Mouse (Mus musculus): ENCODE measurements at regions not wholly inside any gene's neighbourhood (a gene's known extent, or its start where the extent isn't known, plus 50 kb on each side); places are given as distances from the start of the nearest gene placed in this dataset.

DNA sequence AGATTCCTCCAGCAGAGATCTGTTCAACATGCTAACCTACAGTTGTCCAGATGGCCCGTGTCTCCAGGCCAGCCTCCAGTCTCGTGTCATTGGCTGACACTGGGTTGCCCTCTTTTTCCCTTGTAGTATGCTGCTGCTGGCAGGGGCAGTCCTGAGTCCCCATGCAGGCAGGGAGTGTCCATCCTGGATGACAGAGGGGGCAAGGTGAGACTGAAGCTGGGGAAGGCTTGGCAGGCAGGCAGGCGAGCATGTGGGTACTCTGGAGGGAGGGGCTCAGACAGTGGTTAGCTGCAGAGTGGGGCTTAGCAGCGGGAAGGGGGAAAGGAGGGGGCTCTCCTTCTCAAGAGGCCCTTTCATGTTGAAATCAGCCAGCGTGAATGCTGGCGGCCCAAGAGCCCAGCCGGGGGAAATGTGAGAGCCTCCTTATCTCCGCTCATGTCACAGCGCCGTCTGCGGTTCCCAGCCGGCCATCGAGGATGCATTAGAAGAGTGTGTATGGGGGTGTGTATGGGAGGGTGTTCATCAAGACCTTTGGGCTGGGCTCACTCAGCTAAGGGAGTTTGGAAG is 112.9 kb downstream of the Pja1 start:
- no peak for ATAC-seq (replicated peaks; ENCODE audit: insufficient number of reproducible peaks, low FRiP score, low TSS enrichment, poor library complexity, severe bottlenecking)

DNA sequence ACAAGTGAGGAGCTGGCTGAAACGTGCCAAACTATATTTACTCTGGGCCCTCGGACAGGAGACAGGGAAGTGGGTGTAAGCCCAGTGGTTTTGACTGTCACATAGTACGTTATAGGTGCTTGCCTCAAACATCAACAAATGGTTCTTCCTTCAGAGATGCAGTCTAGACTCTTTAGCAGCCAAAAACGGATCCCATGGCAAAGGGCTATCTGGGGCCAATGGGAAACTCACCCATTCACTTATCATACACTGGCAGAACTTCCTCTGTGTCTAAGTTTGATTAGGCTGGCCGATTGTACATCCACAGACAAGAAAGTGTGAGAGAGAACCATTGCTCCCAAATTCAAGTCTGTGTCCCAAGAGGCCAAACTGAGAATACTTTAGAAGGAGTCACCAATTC is 115.9 kb downstream of the Pja1 start:
- no peak for ATAC-seq (replicated peaks; ENCODE audit: insufficient number of reproducible peaks, low FRiP score, low TSS enrichment, poor library complexity, severe bottlenecking)

DNA sequence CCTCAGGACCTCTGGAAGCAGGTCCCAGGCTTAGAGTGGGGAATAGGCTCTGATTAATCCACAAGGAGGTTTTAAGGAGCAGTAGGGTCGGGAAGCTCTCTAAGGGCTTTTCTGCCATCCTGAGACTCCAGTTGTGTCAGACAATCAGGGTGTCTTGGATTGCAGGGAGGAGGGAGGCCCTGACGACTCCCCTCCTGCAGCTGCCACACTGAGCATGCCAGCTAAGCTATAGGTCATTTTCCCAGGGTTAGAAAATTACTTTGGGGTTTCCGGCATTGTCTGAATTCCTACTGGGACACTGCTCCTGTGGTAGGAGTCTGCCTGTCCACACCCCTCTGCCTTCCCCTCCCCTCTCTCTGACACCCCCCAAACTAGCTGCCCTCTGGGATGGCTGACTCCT is 120.8 kb downstream of the Pja1 start:
- ATAC-seq (replicated peaks; ENCODE audit: insufficient number of reproducible peaks, low FRiP score, low TSS enrichment, poor library complexity, severe bottlenecking) = no peak

DNA sequence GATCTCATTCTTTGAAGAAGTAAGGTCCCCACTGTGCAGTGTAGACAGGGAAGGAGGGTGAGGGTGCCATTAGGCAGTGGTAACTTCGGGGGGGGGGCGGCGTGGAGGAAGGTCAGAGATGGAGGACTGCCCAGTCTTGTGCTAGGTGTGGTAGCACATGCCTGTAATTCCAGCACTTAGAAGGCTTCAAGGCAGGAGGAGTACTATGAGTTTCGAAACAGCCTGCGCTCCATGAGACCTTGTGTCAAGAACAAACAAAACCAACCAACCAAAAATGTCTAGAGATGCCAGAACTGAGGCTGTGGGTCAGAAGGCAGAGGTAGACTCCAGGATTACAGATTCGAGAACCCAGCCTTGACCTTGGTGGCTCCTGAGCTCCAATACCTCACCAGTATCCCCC is 130.8 kb downstream of the Pja1 start:
- no peak for ATAC-seq (replicated peaks; ENCODE audit: insufficient number of reproducible peaks, low FRiP score, low TSS enrichment, poor library complexity, severe bottlenecking)

DNA sequence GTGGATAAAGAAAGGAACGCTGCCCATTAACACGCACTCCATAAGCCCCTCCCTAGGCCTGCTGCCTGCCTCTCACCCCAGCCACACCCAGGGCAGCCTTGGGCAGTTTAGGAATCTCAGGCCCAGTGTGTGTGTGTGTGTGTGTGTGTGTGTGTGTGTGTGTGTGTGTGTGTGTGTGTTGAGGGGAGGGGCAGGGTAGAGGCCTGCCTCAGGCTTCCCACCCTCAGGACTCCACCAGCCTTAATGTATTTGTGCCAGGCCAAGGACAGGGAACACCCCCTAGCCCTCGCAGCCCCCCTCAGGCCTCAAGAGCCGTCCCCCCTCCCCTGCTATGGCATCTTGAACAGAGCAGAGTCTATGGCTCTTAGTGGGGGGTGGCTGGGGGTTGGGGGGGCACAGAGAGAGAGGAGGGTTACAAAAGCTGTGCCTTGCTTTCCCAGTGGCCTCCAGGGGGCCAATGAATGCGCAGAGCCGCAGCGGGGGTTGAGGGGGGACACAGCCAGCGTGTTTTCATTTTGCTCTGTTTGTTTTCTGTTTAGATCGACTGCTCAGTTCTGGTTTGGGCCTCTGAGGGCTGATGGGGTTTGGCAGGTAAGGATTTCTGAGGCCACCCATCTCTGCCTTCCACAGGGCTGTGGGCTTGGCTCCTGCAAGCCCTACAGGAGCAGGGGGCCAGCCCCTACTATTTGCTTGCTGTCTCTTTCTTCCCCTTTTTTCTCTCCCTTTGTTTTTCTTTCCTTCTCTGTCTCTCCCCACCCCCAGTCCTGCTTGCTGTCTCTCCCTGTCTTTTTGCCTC is 131.8 kb downstream of the Pja1 start:
- no peak for ATAC-seq (replicated peaks; ENCODE audit: insufficient number of reproducible peaks, low FRiP score, low TSS enrichment, poor library complexity, severe bottlenecking)

DNA sequence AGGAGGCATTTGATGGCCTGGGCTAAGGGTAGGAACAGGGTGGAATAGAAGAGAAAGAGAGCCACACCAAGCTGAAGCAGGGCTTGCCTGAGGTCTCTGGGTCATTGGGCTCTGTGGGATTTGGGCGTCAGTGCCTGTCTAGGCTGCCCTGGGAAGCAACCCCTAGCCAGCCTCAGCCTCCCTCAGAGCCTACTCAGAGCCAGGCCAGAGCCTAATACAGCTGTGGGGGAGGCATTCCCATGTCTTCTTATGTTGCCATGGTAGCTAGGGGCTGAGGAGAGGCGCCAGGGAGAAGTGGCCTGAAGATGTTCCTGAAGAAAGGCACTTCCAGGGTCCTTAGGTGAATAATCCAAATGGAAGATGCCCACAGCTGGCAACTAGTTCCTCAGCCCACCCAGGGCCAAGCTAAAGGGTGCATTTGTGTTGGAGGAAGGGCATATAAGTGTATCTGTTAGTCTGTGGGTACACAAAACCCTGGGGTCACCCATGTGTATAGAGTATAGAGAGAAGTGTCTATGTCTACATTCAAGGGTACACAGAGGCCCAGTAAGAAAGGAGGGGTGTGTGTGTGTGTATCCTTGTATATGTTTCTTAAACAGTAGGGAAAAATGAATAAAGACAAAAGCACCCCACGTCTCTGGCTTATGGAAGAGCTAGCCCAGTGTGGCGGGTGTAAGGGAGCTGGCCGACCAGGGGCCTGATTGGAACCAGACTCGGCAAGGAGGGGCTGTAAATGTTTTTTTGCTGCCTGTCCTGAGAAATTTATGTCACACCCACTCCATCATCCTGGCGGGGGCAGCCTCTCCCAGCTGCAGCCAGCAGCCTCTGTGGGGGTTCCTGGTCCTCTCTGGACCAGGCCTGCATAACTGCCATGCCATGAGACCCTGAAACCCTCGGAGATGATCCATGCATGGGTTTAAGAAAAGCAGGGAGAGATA is 134.2 kb downstream of the Pja1 start:
- ATAC-seq (replicated peaks; ENCODE audit: insufficient number of reproducible peaks, low FRiP score, low TSS enrichment, poor library complexity, severe bottlenecking) = no peak

DNA sequence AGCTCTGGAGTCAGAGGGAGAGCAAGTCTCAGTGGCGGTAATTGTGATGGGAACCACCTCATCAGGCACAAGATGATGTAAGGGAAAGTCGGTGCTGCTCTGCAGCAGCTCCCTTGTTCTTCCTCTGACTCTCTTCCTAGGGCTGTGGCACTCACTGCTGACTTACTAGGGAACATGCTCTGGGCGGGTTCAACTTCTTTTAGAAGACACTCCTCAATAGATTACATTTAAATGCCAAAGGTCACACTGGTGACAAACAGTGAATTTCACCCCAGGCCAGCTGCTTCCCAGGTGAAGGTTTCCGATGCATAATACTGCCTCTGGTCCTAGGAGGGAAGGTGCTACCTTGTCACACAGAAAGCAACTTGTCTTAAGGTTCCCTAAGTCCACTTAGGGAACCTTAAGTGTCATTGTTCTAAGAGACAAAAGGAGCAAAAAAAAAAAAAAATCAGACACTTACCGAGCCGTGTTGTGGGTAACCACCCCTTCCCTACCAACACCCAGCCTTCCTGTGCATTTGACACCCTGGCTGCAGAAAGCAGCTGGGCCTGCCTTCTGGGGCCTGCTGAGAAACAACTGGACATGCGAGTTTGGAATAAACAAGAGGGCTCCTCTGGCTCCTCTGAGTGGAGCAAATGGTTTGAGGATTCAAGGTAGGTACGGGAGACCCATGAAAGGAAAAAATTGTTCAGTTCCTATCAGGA is 135.0 kb downstream of the Pja1 start:
- ATAC-seq (replicated peaks; ENCODE audit: insufficient number of reproducible peaks, low FRiP score, low TSS enrichment, poor library complexity, severe bottlenecking) = no peak

DNA sequence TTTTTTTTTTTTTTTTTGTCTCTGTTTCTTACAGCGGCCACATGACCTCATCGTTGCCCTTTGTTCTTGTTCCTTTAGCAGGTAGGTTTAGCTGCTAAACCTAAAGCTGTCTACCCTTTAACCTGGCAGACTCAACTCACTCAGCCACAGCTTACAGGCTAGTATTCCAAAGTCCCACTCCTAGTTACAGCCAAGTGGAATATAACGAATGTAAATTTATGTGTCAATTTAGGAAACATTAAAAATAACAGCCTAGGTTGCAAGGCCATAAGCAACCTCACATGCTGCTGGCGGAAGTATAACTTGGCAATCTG is 138.7 kb downstream of the Pja1 start:
- ATAC-seq (replicated peaks; ENCODE audit: insufficient number of reproducible peaks, low FRiP score, low TSS enrichment, poor library complexity, severe bottlenecking) = no peak

DNA sequence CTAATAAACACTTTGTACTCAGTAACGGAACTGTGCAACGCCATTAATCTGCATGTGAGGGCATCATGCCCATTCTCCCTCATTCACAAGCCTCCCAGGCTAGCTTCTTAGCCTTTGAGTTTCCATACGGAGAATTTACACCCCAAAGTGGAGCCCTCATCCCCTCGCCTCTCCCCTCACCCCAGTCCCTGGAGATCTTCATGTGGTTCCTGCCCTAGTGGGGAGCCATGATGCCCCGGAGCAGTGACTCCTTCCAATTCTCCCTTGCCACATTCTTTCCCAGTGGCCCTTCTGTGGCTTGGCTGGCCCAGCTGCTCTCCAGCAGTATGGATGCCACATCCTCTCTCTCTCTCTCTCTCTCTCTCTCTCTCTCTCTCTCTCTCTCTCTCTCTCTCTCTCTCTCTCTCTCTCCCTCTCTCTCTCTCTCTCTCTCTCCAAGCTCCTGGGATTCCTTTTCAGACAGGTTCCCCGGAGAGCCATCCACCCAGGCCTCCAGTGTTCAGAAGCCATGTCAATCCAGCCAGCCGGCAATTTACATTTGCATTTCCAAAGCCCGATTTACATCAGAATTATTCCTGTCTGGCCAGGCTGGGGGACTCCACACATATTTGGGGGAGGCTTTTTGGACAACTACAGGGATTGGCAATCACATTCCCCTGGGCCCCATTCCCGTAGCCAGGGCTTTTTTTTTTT is 139.2 kb downstream of the Pja1 start:
- no peak for ATAC-seq (replicated peaks; ENCODE audit: insufficient number of reproducible peaks, low FRiP score, low TSS enrichment, poor library complexity, severe bottlenecking)

DNA sequence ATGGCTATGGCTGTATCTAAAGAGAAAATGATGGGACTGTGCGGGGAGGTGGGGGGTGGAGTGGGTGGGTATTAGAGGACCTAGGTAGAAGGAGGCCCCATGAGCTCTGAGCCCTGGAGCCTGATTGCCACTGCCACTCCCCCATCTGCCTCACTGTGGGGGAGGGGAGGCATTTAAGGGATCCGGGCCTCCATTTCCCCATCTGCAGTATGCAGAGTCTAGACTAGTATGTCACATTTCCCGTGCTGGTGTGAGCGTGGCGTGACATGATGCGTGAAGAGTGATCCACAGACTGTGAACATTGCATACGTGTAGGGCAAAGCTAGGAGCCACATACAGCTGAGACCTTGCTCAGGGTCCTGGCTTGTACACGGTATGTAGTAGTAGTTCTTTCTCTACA is 140.7 kb downstream of the Pja1 start:
- no peak for ATAC-seq (replicated peaks; ENCODE audit: insufficient number of reproducible peaks, low FRiP score, low TSS enrichment, poor library complexity, severe bottlenecking)

DNA sequence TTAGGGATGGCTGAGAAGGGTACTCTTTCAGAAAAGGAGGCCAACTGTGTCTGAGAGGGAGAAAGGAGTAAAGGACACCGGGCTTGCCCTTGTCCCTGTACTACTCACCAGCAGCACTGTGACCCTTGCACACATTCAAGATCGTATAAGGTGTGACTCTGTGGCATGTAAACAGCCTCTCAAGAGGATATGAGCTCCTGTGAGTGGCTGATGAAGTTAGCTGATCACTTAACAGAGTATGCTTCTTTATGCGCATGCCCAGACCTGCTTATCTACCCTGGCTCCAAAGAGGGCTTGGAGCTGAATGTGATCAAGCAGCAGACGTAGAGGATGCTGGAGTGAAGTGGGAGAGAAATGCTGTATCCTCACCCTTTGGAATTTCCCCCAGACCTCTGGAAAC is 142.5 kb downstream of the Pja1 start:
- no peak for ATAC-seq (replicated peaks; ENCODE audit: insufficient number of reproducible peaks, low FRiP score, low TSS enrichment, poor library complexity, severe bottlenecking)

DNA sequence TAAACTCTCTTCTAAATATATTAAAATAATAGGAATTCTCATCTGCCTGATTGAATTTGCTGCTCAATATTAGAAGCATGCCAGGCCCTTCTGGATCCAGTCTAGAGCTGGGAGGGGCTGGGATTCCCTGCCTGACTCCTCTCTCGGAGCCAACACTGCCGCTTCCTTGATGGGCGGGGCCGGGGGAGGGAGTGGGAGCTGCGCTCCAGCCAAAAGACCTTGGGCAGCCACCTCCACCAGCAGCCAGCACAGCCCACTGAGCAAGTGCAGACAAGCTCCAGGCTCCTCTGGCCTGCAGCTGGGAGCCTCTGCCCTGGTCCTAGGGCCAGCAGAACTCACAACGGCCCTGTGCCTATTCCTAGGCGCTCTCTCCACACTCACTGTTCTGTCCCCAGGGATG is 144.9 kb downstream of the Pja1 start:
- ATAC-seq (replicated peaks; ENCODE audit: insufficient number of reproducible peaks, low FRiP score, low TSS enrichment, poor library complexity, severe bottlenecking) = no peak

DNA sequence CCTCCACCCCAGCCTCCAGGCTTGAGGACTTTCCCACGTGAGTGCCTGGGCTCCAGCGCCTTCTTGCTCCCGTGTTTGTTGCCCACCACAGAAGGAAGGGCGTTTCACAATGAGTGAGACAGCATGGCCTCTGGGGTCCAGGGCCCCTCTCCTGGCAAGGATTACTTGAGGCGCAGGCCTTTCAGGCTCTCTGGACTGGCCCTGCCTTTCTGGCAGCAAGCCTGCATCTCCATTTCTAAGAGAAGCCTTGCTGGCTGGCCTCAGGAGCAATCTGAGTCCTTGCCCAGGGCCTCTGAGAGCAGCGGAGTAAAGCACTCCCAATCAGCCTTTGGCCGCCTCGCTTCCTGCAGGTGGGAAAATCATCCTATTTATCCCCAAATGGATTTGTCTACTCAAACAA is 145.6 kb downstream of the Pja1 start:
- no peak for ATAC-seq (replicated peaks; ENCODE audit: insufficient number of reproducible peaks, low FRiP score, low TSS enrichment, poor library complexity, severe bottlenecking)

DNA sequence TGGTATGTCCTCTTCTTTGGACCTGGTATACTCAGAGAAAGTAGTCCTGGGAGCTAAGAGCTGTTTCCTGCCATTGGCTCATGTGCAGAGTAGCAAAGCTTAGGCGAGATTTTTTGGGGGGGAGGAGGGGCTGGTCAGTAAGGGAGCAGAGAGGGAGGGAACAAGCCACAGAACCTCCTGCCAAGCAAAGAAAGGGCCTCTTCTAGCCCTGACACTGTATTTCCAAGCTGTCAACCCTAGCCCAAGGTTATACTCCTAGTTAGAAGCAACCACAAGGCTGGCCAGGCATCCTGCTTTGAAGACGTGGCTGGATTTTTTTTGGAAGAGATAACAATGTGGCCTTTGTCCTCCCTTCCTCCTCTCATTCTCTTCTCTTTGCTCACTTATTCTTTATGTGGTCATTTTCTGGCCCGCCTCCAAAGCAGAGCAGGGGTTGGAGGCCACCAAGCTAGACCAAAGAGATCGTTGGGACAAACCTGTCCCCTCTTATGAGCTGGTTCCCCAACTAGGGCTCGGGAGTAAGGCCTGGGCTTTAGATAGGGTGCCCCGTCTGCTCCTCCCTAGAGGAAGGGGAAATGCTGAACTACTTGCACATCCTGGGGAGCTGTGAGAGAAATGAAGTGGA is 146.4 kb downstream of the Pja1 start:
- ATAC-seq (replicated peaks; ENCODE audit: insufficient number of reproducible peaks, low FRiP score, low TSS enrichment, poor library complexity, severe bottlenecking) = no peak

DNA sequence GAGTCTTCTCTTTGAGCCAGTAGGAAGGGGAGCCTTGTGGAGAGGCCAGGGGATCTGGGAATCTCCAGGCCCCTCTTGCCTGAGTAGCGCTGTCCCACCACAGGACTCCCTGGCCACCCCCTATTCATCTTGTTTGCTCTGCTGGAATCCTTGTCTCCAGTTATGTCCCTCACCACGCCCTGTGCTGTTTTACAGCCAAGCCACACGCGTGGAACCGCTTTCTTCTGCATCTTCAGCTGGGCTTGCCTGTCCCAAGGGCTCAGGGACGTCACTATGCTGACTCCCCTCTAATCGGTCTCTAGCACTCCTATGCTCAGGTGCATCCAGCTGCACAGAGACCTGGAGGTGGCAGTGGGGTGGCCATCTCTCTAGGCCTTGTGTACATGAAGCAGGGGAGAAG is 151.3 kb downstream of the Pja1 start:
- ATAC-seq (replicated peaks; ENCODE audit: insufficient number of reproducible peaks, low FRiP score, low TSS enrichment, poor library complexity, severe bottlenecking) = no peak

DNA sequence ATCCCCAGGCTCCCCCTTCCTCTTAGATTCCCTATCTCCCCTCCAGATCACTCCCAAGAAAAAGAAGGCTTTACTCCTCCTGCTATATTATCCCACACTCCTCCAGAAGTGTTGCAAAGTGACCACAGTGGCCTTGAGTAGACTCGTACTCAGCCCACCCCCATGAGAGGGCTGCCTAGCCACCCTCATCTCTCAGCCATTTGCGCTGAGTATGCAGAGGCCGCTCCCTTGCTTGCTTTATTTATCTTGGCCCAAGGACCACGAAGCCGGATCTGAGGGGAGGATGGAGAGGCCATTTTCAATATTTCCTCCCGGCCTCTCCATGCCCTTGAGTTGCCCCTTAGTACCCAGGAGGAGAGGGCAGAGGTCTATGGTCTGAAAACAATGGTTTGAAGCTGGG is 151.9 kb downstream of the Pja1 start:
- no peak for ATAC-seq (replicated peaks; ENCODE audit: insufficient number of reproducible peaks, low FRiP score, low TSS enrichment, poor library complexity, severe bottlenecking)

DNA sequence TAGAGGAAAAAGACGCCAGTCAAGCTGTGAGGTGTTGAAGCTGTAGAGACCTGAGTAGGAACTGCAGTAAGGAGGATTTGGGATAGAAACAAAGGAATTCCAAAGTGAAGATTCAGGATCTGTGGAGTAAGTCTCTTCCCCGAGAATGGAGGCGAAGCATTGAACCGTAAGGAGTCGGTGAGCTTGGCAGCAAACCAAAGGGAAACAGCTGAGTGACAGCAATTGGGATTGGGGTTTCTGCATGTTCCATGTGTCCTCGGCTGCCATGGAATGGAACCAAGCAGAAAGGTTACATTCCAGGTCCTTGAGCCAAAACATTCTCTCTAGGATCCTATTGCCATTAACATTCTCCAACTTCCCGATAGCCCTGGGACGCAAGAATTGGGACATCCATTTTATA is 152.9 kb downstream of the Pja1 start:
- ATAC-seq (replicated peaks; ENCODE audit: insufficient number of reproducible peaks, low FRiP score, low TSS enrichment, poor library complexity, severe bottlenecking) = no peak

DNA sequence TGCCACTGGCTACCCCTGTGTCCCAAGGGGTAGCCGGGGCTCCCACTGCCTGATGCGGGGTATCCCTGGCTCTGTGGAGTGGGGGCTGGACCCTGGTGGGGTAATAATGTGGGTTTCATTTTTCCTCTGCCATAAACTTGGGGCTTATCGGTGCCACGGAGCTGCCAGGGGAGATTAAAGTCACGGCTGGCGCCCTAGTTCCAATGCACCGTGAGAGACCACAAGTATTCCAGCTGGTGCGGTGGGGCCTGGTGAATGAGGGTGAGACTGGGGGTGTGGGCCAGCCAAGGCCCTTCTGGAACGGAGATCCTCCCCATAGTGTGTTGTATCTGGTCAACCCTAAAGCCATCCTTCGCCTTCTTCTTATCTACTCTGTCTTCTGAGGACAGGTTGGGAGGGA is 153.3 kb downstream of the Pja1 start:
- no peak for ATAC-seq (replicated peaks; ENCODE audit: insufficient number of reproducible peaks, low FRiP score, low TSS enrichment, poor library complexity, severe bottlenecking)

Measured in monocyte, adult 5-6 weeks (primary cell).